Mouse (Mus musculus): ENCODE results near the gene Fnbp1. TPM values are rescaled to one million over a fixed set of nuclear protein-coding genes. Genes with fewer than 3 reads are reported as not detected.

The Fnbp1 gene
- polyA plus RNA-seq, 1 experiment from 2014 or later: 20.7 TPM

DNA sequence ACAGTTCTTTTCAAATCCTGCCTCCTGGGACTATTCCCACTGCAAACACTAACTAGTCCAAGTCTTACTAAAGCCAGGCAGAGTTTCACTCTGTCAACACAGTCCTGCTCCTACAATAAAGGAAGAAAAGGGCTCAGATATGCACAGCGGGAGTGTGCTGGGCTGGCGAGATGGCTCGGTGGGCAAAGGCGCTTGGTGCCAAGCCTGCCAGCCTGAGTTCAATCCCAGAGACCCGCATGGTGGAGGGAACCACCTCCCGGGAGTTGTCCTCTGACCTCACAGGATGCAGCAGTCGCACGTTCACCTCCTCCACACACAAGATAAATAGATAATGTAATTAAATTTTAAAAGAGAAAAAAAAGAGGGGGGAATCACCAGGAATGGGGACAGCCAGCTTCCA lies 38.5 kb downstream of the Fnbp1 start:
- ATAC-seq (ENCODE audit: low FRiP score): no peak
- H3K4me3 ChIP-seq: no peak overlapping the region

DNA sequence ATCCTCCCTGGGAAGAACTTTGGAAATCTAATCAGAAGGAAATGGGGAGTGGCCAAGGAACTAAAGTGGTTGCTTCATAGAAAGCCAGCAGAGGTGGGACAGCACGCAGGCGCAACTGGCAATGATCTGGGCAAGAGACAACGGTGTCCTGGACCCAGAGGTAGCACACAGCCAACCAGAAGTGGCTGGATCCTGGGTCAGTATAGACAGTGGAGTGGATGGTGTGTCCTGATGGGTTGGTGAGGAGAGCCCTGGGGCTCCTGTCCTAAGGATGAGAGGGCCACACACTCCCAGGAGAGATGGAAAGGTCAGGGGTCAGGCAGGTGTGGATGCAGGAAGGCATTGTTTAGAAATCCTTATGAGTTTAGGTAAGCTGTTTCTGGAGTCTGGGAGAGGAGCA lies 40.5 kb downstream of the Fnbp1 start:
- H3K27ac ChIP-seq: no peak overlapping the region

More for the DNA sequence above, 38.5 kb downstream of the Fnbp1 start:
- Histone ChIP-seq H3K27ac (no peak overlapping the region), H3K4me1 (replicated peaks) (peaks cover 18% of the 10 kb centered on the region), H3K9ac (no peak overlapping the region; the same call in 1 of the 2 replicates), H3K36me3 (peaks cover 12% of the 10 kb centered on the region; the same call in 1 of the 2 replicates), H3K9me3 (no peaks in the 10 kb centered on the region), H3K4me2 (no peak overlapping the region), H3K27me3 (no peaks in the 10 kb centered on the region)
- WGBS: 78% methylated on average over 8 of the region's 8 CpGs

DNA sequence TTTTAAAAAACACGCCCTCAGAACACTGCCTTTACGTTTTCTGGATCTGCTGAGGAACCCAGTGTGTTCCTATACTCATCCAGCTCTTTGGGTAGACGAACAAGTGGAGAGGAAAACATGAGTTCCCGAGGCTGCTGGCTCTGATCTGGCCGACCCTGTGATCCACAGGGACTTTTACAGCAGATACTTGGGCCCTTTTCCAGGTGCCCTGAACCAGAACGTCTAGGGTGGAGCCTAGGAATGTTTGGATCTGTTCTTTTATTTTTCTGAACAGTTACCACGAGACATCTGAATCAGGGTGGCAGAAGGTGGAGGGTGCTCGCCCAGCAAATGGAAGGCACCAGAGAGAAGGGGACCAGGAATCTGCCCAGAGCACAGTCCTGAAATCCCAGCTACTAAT lies 42.7 kb downstream of the Fnbp1 start:
- no peak for ATAC-seq (ENCODE audit: low FRiP score)
- WGBS: 87% methylated on average over 8 of the region's 8 CpGs

More for the DNA sequence above, 40.5 kb downstream of the Fnbp1 start:
- H3K4me1 ChIP-seq (replicated peaks): peaks cover 8% of the 10 kb centered on the region
- H3K27me3 ChIP-seq: no peaks in the 10 kb centered on the region
- WGBS: 89% methylated on average over 3 of the region's 3 CpGs
- H3K9me3 ChIP-seq: no peaks in the 10 kb centered on the region
- ATAC-seq (ENCODE audit: low FRiP score): no peak
- peaks cover 12% of the 10 kb centered on the region; the same call in 1 of the 2 replicates for H3K36me3 ChIP-seq
- H3K4me2 ChIP-seq: no peak overlapping the region
- no peak overlapping the region for H3K4me3 ChIP-seq
- H3K9ac ChIP-seq: no peak overlapping the region

DNA sequence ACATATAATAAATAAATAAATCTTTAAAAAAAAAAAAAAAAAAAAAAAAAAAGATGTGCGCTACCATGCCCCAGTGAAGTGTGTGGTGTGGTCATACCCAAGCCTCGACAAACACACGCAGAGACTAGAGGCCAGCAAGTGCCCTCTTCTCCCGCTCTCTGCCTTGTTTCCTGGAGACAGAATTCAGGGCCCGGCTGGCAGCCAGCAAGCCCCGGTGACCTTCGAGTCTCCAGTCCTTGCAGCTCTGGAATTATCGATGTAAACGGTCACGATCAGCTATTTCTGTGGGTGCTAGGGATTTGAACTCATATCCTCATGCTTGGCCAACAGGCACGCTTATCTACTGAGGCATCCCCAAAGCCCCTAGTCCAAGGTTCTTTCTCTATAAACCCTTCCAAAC lies 43.2 kb downstream of the Fnbp1 start:
- ATAC-seq (ENCODE audit: low FRiP score): no peak
- H3K4me1 ChIP-seq (replicated peaks): 0 out of 2 replicates have a peak, but pooled peaks cover 10% of the 10 kb centered on the region
- WGBS: 94% methylated on average over 11 of the region's 11 CpGs
- H3K27ac ChIP-seq: no peak overlapping the region
- H3K36me3 ChIP-seq: peaks cover 12% of the 10 kb centered on the region; the same call in 1 of the 2 replicates
- H3K4me2 ChIP-seq: no peak overlapping the region
- H3K4me3 ChIP-seq: no peak overlapping the region
- no peaks in the 10 kb centered on the region for H3K9me3 ChIP-seq
- H3K27me3 ChIP-seq: no peaks in the 10 kb centered on the region
- H3K9ac ChIP-seq: no peak overlapping the region

More for the DNA sequence above, 42.7 kb downstream of the Fnbp1 start:
- no peaks in the 10 kb centered on the region for H3K27me3 ChIP-seq
- H3K4me1 ChIP-seq (replicated peaks): 0 out of 2 replicates have a peak, but pooled peaks cover 10% of the 10 kb centered on the region
- H3K9me3 ChIP-seq: no peaks in the 10 kb centered on the region
- no peak overlapping the region for H3K4me2 ChIP-seq
- H3K27ac ChIP-seq: no peak overlapping the region
- peaks cover 12% of the 10 kb centered on the region; the same call in 1 of the 2 replicates for H3K36me3 ChIP-seq
- no peak overlapping the region for H3K4me3 ChIP-seq
- no peak overlapping the region for H3K9ac ChIP-seq

DNA sequence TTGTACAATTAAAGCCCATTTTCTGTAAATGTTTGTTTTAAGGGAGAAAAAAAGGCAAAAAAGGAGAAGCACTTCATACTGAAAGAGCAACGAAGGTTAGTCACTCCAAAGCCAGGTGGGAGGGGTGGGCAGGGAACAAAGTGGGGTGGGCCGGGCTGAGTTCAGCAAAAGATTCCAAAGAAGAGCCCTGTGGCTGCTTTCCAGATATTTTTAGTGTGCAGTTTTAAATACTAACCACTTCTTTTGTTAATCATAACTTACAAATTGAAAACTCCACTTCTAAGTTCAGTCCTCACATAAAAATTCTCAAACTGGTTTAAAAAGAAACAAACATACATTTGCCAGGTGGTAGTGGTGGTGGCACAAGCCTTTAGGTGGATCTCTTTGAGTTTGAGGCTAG lies 44.5 kb downstream of the Fnbp1 start:
- Histone ChIP-seq H3K9me3 (no peaks in the 10 kb centered on the region), H3K4me3 (no peak overlapping the region), H3K9ac (no peak overlapping the region), H3K27ac (no peak overlapping the region), H3K36me3 (peaks cover 12% of the 10 kb centered on the region; the same call in 1 of the 2 replicates), H3K27me3 (no peaks in the 10 kb centered on the region), H3K4me2 (no peak overlapping the region), H3K4me1 (replicated peaks) (0 out of 2 replicates have a peak, but pooled peaks cover 10% of the 10 kb centered on the region)
- WGBS: 86% methylated on average over 2 of the region's 2 CpGs
- ATAC-seq (ENCODE audit: low FRiP score): no peak

DNA sequence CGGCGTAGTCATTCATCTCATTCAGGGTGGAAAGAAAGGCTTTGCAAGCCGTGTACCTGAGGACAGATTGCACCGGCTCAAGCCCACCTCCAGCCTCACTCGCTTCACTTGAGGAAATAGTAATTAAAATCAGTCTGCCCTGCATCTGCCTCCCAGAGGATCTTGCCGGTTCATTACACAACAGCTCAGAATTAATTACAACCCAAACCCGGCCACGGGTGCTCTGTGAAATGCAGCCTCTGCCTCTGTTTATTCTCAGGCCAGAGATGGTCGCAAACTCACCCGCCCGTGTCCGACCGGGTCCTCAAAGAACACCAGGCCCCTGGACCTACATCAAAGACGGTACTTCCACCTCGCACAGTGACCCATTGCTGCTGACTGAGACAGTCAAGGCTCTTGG lies 45.7 kb downstream of the Fnbp1 start:
- no peak overlapping the region for H3K9ac ChIP-seq
- H3K27me3 ChIP-seq: no peaks in the 10 kb centered on the region
- peaks cover 8% of the 10 kb centered on the region; the same call in 1 of the 2 replicates for H3K36me3 ChIP-seq
- 65% methylated on average over 15 of the region's 15 CpGs for WGBS
- H3K4me3 ChIP-seq: no peak overlapping the region
- ATAC-seq (ENCODE audit: low FRiP score): no peak
- peak overlapping the region; percentile 12; the same call in 1 of the 2 replicates for H3K27ac ChIP-seq
- no peak overlapping the region for H3K4me2 ChIP-seq
- H3K4me1 ChIP-seq (replicated peaks): 0 out of 2 replicates have a peak, but pooled peaks cover 10% of the 10 kb centered on the region
- H3K9me3 ChIP-seq: no peaks in the 10 kb centered on the region

DNA sequence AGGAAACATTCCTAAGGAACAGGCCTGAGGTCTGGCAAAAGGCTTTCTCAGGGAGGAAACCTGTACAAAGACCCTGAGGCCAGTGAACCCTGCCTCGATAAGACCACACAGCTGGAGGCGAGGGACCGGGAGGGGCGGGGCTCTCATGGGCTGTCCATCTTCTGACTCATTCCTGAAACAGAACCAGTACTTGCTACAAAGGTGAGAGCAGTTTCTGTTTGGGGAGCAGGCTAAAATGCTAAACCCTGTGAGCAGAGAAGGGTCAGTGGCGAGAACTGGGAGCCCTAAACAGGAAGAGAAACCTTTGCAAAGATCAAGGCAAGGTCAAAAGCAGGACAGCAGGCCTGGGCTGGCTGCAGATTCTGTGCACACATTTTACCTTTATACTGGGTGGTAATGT lies 47.2 kb downstream of the Fnbp1 start:
- peaks cover 4% of the 10 kb centered on the region; the same call in 1 of the 2 replicates for H3K36me3 ChIP-seq
- 0 out of 2 replicates have a peak, but pooled peaks cover 15% of the 10 kb centered on the region for H3K4me1 ChIP-seq (replicated peaks)
- no peak overlapping the region for H3K4me3 ChIP-seq
- H3K9me3 ChIP-seq: no peaks in the 10 kb centered on the region
- WGBS: 59% methylated on average over 5 of the region's 5 CpGs
- no peak overlapping the region for H3K9ac ChIP-seq
- H3K4me2 ChIP-seq: no peak overlapping the region
- ATAC-seq (ENCODE audit: low FRiP score): no peak
- no peak overlapping the region for H3K27ac ChIP-seq
- H3K27me3 ChIP-seq: no peaks in the 10 kb centered on the region

DNA sequence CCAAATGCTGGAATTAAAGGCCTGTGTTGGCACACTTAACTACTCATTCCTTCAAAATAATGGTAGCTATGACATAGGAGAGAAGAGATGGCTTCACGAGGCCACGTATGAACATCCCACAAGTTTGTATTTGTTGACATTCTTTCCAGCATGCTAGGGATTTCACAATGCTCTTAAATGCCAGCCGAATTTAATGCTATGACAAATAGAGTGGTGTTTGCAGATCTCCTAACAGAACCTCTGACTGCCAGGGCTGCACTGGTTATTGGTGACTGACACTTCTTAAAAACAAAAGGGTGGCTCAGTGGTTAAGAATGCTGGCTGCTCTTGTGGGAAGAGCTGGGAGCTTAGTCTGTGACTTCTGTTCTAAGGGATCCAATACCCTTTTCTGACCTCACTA lies 48.9 kb downstream of the Fnbp1 start:
- Histone ChIP-seq H3K36me3 (peaks cover 4% of the 10 kb centered on the region; the same call in 1 of the 2 replicates), H3K4me2 (no peak overlapping the region), H3K27ac (no peak overlapping the region), H3K9ac (no peak overlapping the region), H3K9me3 (no peaks in the 10 kb centered on the region), H3K4me3 (no peak overlapping the region), H3K4me1 (replicated peaks) (peaks cover 26% of the 10 kb centered on the region), H3K27me3 (no peaks in the 10 kb centered on the region)
- over 99% methylated on average over 3 of the region's 3 CpGs for WGBS
- no peak for ATAC-seq (ENCODE audit: low FRiP score)

DNA sequence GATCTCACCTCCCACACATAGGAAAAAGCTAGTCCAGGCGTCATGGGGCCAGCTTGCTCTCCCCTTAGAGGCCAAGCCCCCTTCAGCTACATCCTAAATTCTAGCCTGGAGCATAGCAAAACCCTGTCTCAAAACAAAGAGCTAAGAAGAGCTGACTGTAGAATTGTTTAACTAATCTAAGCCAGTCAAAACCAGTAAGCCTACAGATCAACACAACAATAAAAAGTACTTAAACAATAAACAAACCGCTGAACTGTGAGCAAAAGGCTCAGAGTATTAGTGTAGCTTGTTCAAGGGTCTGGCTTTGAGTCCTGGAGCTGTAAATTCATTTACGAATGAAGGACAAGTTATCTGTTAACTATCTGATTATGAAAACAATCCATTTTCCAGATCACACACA lies 50.6 kb downstream of the Fnbp1 start:
- H3K4me3 ChIP-seq: no peak overlapping the region
- ATAC-seq (ENCODE audit: low FRiP score): no peak
- WGBS: 67% methylated on average over 3 of the region's 3 CpGs
- H3K4me2 ChIP-seq: no peak overlapping the region
- peaks cover 30% of the 10 kb centered on the region for H3K4me1 ChIP-seq (replicated peaks)
- no peak overlapping the region for H3K27ac ChIP-seq
- H3K9ac ChIP-seq: no peak overlapping the region
- H3K27me3 ChIP-seq: no peaks in the 10 kb centered on the region
- no peaks in the 10 kb centered on the region for H3K9me3 ChIP-seq
- H3K36me3 ChIP-seq: peaks cover 4% of the 10 kb centered on the region; the same call in 1 of the 2 replicates

DNA sequence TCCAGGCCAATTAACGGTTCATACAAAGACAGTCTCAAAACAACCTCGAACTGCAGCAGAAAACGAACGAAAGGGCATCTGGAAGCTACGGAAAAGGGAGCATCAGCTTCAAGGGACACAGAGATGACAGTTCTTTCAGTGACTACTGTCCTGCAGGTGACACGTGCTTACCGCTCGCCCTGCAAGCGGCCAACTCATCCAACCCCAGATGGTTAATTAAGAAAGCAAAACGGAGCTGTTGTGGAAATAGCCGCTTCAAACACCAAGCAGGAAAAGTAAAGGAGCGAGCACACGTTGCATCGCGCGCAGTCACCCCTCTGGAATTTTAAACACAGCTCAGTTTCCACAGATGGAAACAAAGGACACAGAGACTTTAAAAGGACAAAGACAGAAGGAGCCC lies 52.2 kb downstream of the Fnbp1 start:
- ATAC-seq (ENCODE audit: low FRiP score): no peak
- Histone ChIP-seq H3K4me2 (no peak overlapping the region), H3K27me3 (no peaks in the 10 kb centered on the region), H3K36me3 (0 out of 2 replicates have a peak, but pooled peaks cover 10% of the 10 kb centered on the region), H3K27ac (no peak overlapping the region), H3K4me1 (replicated peaks) (peaks cover 26% of the 10 kb centered on the region), H3K4me3 (no peak overlapping the region), H3K9ac (0 out of 2 replicates have a peak overlapping the region, but pooled peaks have one; percentile 3), H3K9me3 (no peaks in the 10 kb centered on the region)
- 76% methylated on average over 16 of the region's 16 CpGs for WGBS

DNA sequence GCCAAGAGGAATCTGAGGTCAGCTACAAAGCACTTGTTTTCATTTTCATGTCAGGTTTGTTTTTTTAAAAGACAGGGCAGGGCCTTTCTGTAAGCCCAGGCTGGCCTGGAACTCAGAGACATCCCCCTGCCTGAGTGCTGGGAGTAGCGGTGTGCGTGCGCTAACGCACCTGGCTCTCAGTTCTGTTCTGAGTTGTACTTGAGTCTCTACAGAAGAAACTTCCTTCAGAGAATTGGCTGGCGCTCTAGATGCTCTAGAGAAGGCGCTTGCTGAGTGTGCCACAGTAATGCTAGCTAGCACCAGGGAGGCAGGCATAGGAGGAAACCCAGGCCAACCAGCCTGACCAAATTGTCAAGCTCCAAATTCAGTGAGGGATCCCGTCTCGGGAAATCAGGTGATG lies 52.9 kb downstream of the Fnbp1 start:
- no peak overlapping the region for H3K4me2 ChIP-seq
- WGBS: 81% methylated on average over 8 of the region's 8 CpGs
- no peak overlapping the region for H3K9ac ChIP-seq
- H3K4me1 ChIP-seq (replicated peaks): peaks cover 26% of the 10 kb centered on the region
- H3K27me3 ChIP-seq: no peaks in the 10 kb centered on the region
- no peaks in the 10 kb centered on the region for H3K9me3 ChIP-seq
- H3K4me3 ChIP-seq: no peak overlapping the region
- no peak overlapping the region for H3K27ac ChIP-seq
- ATAC-seq (ENCODE audit: low FRiP score): no peak
- peaks cover 16% of the 10 kb centered on the region for H3K36me3 ChIP-seq

DNA sequence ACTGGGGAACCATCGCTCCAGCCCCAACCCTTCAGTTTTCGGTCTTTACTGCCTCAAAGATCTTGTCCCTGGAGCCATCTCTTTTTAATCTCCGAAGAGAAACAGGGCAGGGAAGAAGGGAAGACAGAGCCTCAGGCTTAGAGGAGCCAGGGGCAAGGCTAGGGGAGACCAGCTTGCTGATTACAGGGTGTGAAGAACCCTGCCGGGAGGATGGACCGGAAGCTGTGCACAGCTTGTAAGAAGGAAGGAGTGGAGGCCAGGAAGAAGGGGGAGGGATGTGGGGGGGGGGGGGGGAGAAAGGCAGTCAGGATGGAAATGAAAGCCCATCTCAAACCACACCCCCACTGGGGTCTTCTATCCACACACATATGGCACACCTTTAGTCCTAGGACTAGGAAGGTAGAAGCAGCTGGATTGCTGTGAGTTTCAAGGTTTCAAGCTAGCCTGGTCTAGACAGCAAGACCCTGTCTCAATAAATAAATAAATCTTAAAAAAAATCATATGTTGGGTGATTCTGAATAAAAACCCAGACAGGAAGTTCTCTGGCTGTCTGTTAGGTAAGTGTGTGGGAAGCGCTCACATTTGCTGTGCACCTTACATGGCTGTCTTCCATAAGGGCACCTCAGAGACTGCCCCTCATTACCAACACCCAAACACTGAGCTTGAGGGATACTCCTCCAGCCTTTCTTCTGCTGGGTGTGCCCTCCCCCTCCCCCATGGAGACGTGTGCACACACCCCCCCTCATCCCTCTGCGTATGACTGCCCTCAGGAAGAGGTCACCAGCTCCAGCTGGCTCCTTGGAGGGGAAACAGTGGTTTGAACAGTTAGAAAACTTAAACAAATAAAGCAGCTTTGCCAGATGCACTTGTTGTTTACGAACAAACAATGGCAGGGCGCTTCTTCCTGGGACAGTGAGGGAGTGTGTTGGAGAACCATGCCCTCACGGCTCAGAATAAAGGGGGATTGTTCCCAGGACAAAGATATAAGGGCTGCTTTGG lies 53.8 kb downstream of the Fnbp1 start:
- H3K4me2 ChIP-seq: no peak overlapping the region
- ATAC-seq (ENCODE audit: low FRiP score): no peak
- H3K9ac ChIP-seq: no peak overlapping the region
- no peak overlapping the region for H3K4me3 ChIP-seq
- H3K27ac ChIP-seq: peak overlapping the region; percentile 30; the same call in 1 of the 2 replicates
- peaks cover 26% of the 10 kb centered on the region for H3K4me1 ChIP-seq (replicated peaks)
- H3K27me3 ChIP-seq: no peaks in the 10 kb centered on the region
- H3K9me3 ChIP-seq: no peaks in the 10 kb centered on the region
- WGBS: 27% methylated on average over 11 of the region's 11 CpGs
- H3K36me3 ChIP-seq: peaks cover 25% of the 10 kb centered on the region

All from hindbrain, embryonic 13.5 days (tissue).